Mouse (Mus musculus) liver, adult 2 months (tissue): ENCODE results near the gene Dhrs4. TPM values are rescaled to one million over a fixed set of nuclear protein-coding genes. Genes with fewer than 3 reads are reported as not detected.
A peak's percentile ranks its signal among the peaks of the same experiment; 100 is the strongest.

Experiments
- DNase-seq: peaks from one replicate; pipeline ENCODE4 v3.0.0-alpha.2; 2011; ENCODE audit warnings: low read depth, low spot score; ENCODE audit errors: extremely low read depth
- H3K27ac ChIP-seq: fragments of 200-500 bp; replicated peaks from 2 replicates; pipeline ENCODE4 v1.5.1; 2012; ENCODE audit warnings: low read depth, mild to moderate bottlenecking, control low read depth, inconsistent platforms, low read length; ENCODE audit not compliant: insufficient read depth
- H3K27me3 ChIP-seq: fragments of 200-500 bp; 2 replicates; pipeline ENCODE4 v1.6.1; 2012; ENCODE audit warnings: mild to moderate bottlenecking, moderate library complexity, low read length, inconsistent platforms; ENCODE audit not compliant: control insufficient read depth, insufficient read depth
- H3K36me3 ChIP-seq: fragments of 200-500 bp; 2 replicates; pipeline ENCODE4 v1.6.1; 2012; ENCODE audit warnings: low read length, inconsistent platforms; ENCODE audit not compliant: control insufficient read depth, insufficient read depth
- H3K4me1 ChIP-seq: fragments of 200-500 bp; 2 replicates; pipeline ENCODE4 v1.6.1; 2011; ENCODE audit warnings: low read length; ENCODE audit not compliant: control insufficient read depth, insufficient read depth
- H3K4me3 ChIP-seq: fragments of 200-500 bp; 2 replicates; pipeline ENCODE4 v1.5.1; 2011; ENCODE audit warnings: low read depth, mild to moderate bottlenecking, control low read depth, low read length, moderate library complexity; ENCODE audit not compliant: insufficient read depth
- H3K79me2 ChIP-seq: fragments of 200-500 bp; 2 replicates; pipeline ENCODE4 v1.6.1; 2012; ENCODE audit warnings: inconsistent platforms, mild to moderate bottlenecking, low read length, moderate library complexity; ENCODE audit not compliant: control insufficient read depth, insufficient read depth
- H3K9ac ChIP-seq: fragments of 200-500 bp; 2 replicates; pipeline ENCODE4 v1.6.1; 2012; ENCODE audit warnings: low read depth, mild to moderate bottlenecking, control low read depth, inconsistent platforms, low read length
- CTCF ChIP-seq: fragments of 200-500 bp; IDR thresholded peaks from 2 replicates; pipeline ENCODE4 v1.5.1; 2011; ENCODE audit warnings: low read depth, low read length, control low read depth
- POLR2A ChIP-seq: fragments of 200-500 bp; IDR thresholded peaks from 2 replicates; pipeline ENCODE4 v1.6.1; 2011; ENCODE audit warnings: low read length, control low read depth; ENCODE audit not compliant: insufficient read depth; ENCODE audit errors: extremely low read depth
- WGBS: fragments of 180-500 bp; shearing (Covaris S2); methylation state at CpG from one replicate; pipeline ENCODE4 v1.1.7; 2018; 5-methylcytosine and 5-hydroxymethylcytosine counted together
- polyA plus RNA-seq: library from polyadenylated mRNA; depleted of rRNA; stranded (reverse); fragments of >200 nt; gene quantifications from 2 replicates; pipeline ENCODE4 v1.2.3, GENCODE M21; 2012
- total RNA-seq: library from RNA; depleted of rRNA; stranded (reverse); fragments of >200 nt; gene quantifications from 2 replicates; pipeline ENCODE4 v1.2.3, GENCODE M21; 2014

Dhrs4 gene
- total and polyA plus RNA-seq, 2 experiments, result 111 to 120 TPM

DNA sequence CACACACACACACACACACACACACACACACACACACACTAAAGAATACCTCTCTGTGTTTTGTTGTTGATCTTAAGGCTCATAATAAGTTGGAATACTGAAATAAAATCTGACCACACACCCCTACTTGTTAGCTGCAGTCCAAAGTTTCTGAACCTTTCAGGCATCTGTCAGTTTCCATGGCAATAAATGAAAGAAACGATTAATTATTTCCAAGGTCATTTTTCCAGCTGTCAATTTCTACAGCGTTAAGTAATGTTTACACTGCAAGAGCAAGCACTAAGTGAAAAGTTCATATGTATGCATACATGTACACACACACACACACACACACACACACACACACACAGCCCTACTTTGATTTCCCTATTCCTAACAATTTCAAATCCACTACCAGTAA lies 20.9 kb upstream of the Dhrs4 start:
- H3K79me2 ChIP-seq, result no peaks in the 10 kb centered on the region
- peaks cover 15% of the 10 kb centered on the region for H3K4me1 ChIP-seq
- no peak overlapping the region for H3K27ac ChIP-seq
- DNase-seq, result no peak
- H3K27me3 ChIP-seq, result no peaks in the 10 kb centered on the region
- H3K9ac ChIP-seq, result no peak overlapping the region
- no peak for TF ChIP-seq POLR2A
- 16% methylated on average over 2 of the region's 2 CpGs for WGBS
- H3K36me3 ChIP-seq, result no peaks in the 10 kb centered on the region
- H3K4me3 ChIP-seq, result no peak overlapping the region

DNA sequence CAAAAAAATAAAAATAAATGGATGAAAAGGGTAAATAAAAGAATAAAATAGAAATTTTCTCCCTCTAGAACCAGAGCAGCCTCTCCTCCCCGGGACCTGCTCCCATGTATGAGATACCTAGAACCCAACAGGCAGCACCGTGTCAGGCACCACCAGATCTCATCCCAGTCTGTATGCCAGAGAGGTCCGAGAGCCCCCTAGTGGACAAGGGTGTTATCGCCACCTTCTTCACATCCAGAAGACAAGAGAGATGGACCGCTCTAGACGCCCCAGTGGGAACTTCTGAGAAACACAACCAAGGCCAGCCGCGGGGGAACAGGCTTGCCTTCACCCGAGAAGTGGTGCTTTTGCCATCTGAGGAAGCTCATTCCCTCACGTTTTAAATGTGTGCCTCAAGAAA lies 20.3 kb upstream of the Dhrs4 start:
- H3K4me3 ChIP-seq, result no peak overlapping the region
- no peaks in the 10 kb centered on the region for H3K79me2 ChIP-seq
- no peak overlapping the region for H3K27ac ChIP-seq
- WGBS, result 26% methylated on average over 10 of the region's 10 CpGs
- H3K9ac ChIP-seq, result no peak overlapping the region
- H3K4me1 ChIP-seq, result peaks cover 15% of the 10 kb centered on the region
- H3K36me3 ChIP-seq, result no peaks in the 10 kb centered on the region
- no peaks in the 10 kb centered on the region for H3K27me3 ChIP-seq
- DNase-seq, result no peak
- no peak for TF ChIP-seq POLR2A
- peak; percentile 81 for TF ChIP-seq CTCF

DNA sequence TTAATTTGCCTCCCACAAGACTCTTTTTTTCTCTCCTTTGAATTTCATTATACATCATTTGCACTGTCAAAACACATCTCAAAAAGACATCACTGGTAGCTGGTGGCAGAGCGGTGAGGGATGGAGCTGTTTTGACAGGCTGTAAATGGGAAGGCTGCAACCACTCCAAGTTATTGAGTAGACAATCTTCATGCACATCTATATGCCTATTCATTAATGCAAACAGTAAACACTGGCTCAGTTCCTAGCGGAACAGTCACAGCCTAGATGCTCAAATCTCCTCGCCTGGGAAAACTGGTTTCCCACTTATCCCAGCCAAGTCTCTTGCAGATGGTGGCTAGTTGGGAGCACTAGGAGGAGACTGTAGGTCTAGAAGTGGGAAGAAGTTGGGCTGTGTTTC lies 19.8 kb upstream of the Dhrs4 start:
- H3K4me1 ChIP-seq, result peaks cover 15% of the 10 kb centered on the region
- H3K79me2 ChIP-seq, result no peaks in the 10 kb centered on the region
- DNase-seq, result no peak
- 91% methylated on average over 3 of the region's 3 CpGs for WGBS
- no peak overlapping the region for H3K4me3 ChIP-seq
- no peaks in the 10 kb centered on the region for H3K27me3 ChIP-seq
- TF ChIP-seq CTCF, result no peak
- TF ChIP-seq POLR2A, result no peak
- 0 out of 2 replicates have a peak overlapping the region, but pooled peaks have one; percentile 42 for H3K27ac ChIP-seq
- no peaks in the 10 kb centered on the region for H3K36me3 ChIP-seq
- H3K9ac ChIP-seq, result no peak overlapping the region; the same call in 1 of the 2 replicates

DNA sequence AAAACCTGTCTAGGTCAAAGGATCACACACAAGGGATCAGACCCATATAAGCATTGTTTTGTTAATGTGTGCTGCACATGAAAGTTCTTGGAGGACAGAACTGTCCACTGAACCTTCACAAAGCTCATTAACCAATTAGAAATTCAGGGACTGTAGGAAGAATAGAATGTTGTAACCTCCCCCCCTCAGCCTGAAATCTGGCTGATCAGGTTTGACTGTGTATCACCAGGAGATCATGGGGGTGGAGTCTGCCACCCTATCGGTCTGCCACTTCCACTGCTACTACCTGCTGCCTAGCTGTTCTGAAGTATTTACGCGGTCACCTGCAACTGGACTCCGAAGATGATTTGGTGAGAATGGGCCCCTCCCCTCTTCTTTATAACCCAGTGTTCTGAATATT lies 18.8 kb upstream of the Dhrs4 start:
- Histone ChIP-seq H3K36me3 (no peaks in the 10 kb centered on the region), H3K4me3 (no peak overlapping the region), H3K27ac (no peak overlapping the region), H3K4me1 (peaks cover 15% of the 10 kb centered on the region), H3K9ac (no peak overlapping the region), H3K79me2 (no peaks in the 10 kb centered on the region), H3K27me3 (no peaks in the 10 kb centered on the region)
- no peak for DNase-seq
- TF ChIP-seq POLR2A (no peak), CTCF (no peak)
- 77% methylated on average over 4 of the region's 4 CpGs for WGBS

DNA sequence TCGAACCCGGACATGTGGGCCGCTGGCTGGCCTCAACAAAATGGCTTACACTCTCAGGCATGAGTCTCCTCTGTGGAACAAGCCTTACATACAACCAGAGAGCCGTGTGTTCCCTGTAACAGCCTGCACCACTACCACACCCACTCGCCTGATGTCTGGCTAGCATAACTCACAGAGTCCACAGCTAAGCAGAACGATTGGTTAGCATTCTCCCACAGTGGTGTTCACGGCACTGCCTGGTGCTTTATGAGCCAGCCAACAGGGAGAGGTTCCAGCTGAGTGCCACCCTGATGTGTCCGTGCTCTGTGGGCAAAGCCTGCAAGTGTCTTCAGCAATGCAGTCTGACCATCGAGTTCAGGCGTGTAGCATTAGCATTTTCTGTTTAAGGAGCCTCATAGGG lies 18.3 kb upstream of the Dhrs4 start:
- Histone ChIP-seq H3K9ac (no peak overlapping the region), H3K27me3 (no peaks in the 10 kb centered on the region), H3K4me3 (no peak overlapping the region), H3K27ac (no peak overlapping the region), H3K79me2 (no peaks in the 10 kb centered on the region), H3K4me1 (peaks cover 15% of the 10 kb centered on the region), H3K36me3 (no peaks in the 10 kb centered on the region)
- WGBS, result 82% methylated on average over 10 of the region's 10 CpGs
- no peak for TF ChIP-seq POLR2A
- TF ChIP-seq CTCF, result no peak
- no peak for DNase-seq

DNA sequence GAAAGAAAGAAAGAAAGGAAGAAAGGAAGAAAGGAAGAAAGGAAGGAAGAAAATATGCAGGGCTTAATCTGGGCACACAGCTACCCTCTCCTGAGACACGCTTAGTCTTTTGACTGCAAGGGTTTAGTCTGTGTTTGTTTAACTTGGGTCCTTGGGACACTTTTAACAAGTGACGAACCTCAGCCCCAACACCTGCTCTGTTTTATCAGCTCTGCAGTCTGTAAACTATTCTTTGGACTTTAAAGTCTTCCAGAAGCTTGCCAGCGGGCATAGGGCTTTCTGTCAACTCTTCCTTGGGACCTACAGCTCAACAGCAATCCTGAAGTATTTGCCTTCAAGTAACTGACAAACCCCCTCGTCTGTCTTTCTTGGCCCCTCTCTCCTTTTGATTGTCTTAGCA lies 16.8 kb upstream of the Dhrs4 start:
- H3K27me3 ChIP-seq, result no peaks in the 10 kb centered on the region
- peak; percentile 86 for DNase-seq
- peaks cover 17% of the 10 kb centered on the region for H3K4me1 ChIP-seq
- no peaks in the 10 kb centered on the region for H3K79me2 ChIP-seq
- H3K27ac ChIP-seq, result no peak overlapping the region; the same call in 1 of the 2 replicates
- H3K36me3 ChIP-seq, result no peaks in the 10 kb centered on the region
- 13% methylated on average over 4 of the region's 4 CpGs for WGBS
- no peak overlapping the region for H3K9ac ChIP-seq
- TF ChIP-seq CTCF (no peak), POLR2A (no peak)
- H3K4me3 ChIP-seq, result no peak overlapping the region
